Comparison of ENCODE assay signal across 27 mouse cellular contexts in genomic region chr11:81584506-81584905, GRCm38 (mm10).
"Had no signal": no experiment of that assay in that cellular context is flagged by ENCODE, and none has a peak within 500 bp of the region (broad histone marks: within the 10 kb centered on the region; RNA-seq: fewer than 3 reads in every experiment).

No protein-coding gene starts in this region.

- H3K4me3 ChIP-seq: limb, embryonic 10.5 days; limb, embryonic 12.5 days; limb, embryonic 13.5 days; limb, embryonic 15.5 days; liver, embryonic 12.5 days; liver, embryonic 13.5 days; liver, embryonic 15.5 days; lung, embryonic 15.5 days; megakaryocyte, embryonic 14.5 days; midbrain, embryonic 10.5 days; midbrain, embryonic 12.5 days; midbrain, embryonic 13.5 days; midbrain, embryonic 15.5 days; myocyte had no signal

- H3K9me3 ChIP-seq: limb, embryonic 10.5 days; limb, embryonic 12.5 days; limb, embryonic 13.5 days; limb, embryonic 15.5 days; liver, embryonic 12.5 days; liver, embryonic 13.5 days; liver, embryonic 15.5 days; lung, embryonic 15.5 days; midbrain, embryonic 10.5 days; midbrain, embryonic 12.5 days; midbrain, embryonic 13.5 days; midbrain, embryonic 15.5 days had no signal

- H3K27me3 ChIP-seq: limb, embryonic 15.5 days; liver, embryonic 12.5 days; liver, embryonic 13.5 days; liver, embryonic 15.5 days; lung, embryonic 15.5 days; megakaryocyte, embryonic 14.5 days; midbrain, embryonic 13.5 days had no signal

- H3K4me1 ChIP-seq: limb, embryonic 12.5 days; limb, embryonic 13.5 days; limb, embryonic 15.5 days; liver, embryonic 12.5 days; liver, embryonic 13.5 days; liver, embryonic 15.5 days; megakaryocyte, embryonic 14.5 days had no signal

- H3K36me3 ChIP-seq: limb, embryonic 10.5 days; limb, embryonic 12.5 days; limb, embryonic 13.5 days; limb, embryonic 15.5 days; liver, embryonic 12.5 days; liver, embryonic 13.5 days; liver, embryonic 15.5 days; lung, embryonic 15.5 days; midbrain, embryonic 10.5 days; midbrain, embryonic 12.5 days; midbrain, embryonic 13.5 days; midbrain, embryonic 15.5 days had no signal

- DNase-seq: left cerebral cortex, postnatal 4 days; liver; liver, embryonic 13.5 days; liver, postnatal 0 days; lung, adult 18-20 months; lung, adult 2 months; lung, embryonic 14.5 days; lung, postnatal 10 days; lung, postnatal 14 days; lung, postnatal 36 days; lung, postnatal 4 days; midbrain, embryonic 14.5 days had no signal

- H3K27ac ChIP-seq: limb, embryonic 10.5 days; limb, embryonic 12.5 days; limb, embryonic 13.5 days; limb, embryonic 15.5 days; liver, embryonic 12.5 days; liver, embryonic 13.5 days; liver, embryonic 14.5 days; liver, embryonic 15.5 days; lung, embryonic 15.5 days; macrophage; midbrain, embryonic 10.5 days; midbrain, embryonic 12.5 days; midbrain, embryonic 13.5 days; midbrain, embryonic 15.5 days had no signal
